Mouse (Mus musculus) MEL (cell line): ENCODE results near the gene Ddx4. TPM values are rescaled to one million over a fixed set of nuclear protein-coding genes. Genes with fewer than 3 reads are reported as not detected.

Source experiments
- DNase-seq: peaks from one replicate; pipeline ENCODE4 v3.0.0; 2011; ENCODE audit warnings: low read depth, low spot score
- H3K27ac ChIP-seq: 2 replicates; pipeline ENCODE4 v1.5.1; 2012; ENCODE audit warnings: low read depth, mild to moderate bottlenecking, control low read depth, low read length, moderate library complexity; ENCODE audit not compliant: control insufficient read depth
- H3K27me3 ChIP-seq, 2 experiments: fragments of 150-350 bp in 1 of 2; sonication (generic) in 1 of 2; 2 replicates each; pipeline ENCODE4 v1.6.1; 2012; ENCODE audit warnings: low read length in 2 of 2, mild to moderate bottlenecking in 2 of 2, improper control_type of control experiment in 1 of 2, moderate library complexity in 1 of 2; ENCODE audit not compliant: insufficient read depth in 2 of 2, control insufficient read depth in 1 of 2
- H3K36me3 ChIP-seq, 2 experiments: 2 replicates each; pipeline ENCODE4 v1.6.1; 2012 to 2014; ENCODE audit warnings: low read length in 2 of 2, improper control_type of control experiment in 1 of 2, inconsistent platforms in 1 of 2, mild to moderate bottlenecking in 1 of 2; ENCODE audit not compliant: insufficient read depth in 2 of 2, control insufficient read depth in 1 of 2
- H3K4me1 ChIP-seq, 2 experiments: fragments of 150-350 bp in 1 of 2; sonication (generic) in 1 of 2; 2 replicates each; pipeline ENCODE4 v1.6.1; 2012; ENCODE audit warnings: low read length in 2 of 2, improper control_type of control experiment in 1 of 2, mild to moderate bottlenecking in 1 of 2; ENCODE audit not compliant: insufficient read depth in 2 of 2, control insufficient read depth in 1 of 2
- H3K4me3 ChIP-seq, 2 experiments: fragments of 150-350 bp in 1 of 2; sonication (generic) in 1 of 2; 2 replicates each; pipeline ENCODE4 v1.5.1; 2012; ENCODE audit warnings: low read depth in 2 of 2, low read length in 2 of 2, mild to moderate bottlenecking in 2 of 2, moderate library complexity in 2 of 2, control low read depth in 1 of 2, improper control_type of control experiment in 1 of 2; ENCODE audit not compliant: control insufficient read depth in 1 of 2, insufficient read depth in 1 of 2
- H3K79me2 ChIP-seq: 2 replicates; pipeline ENCODE4 v1.6.1; 2012; ENCODE audit warnings: mild to moderate bottlenecking, low read length, moderate library complexity; ENCODE audit not compliant: control insufficient read depth, poor library complexity, insufficient read depth
- H3K9ac ChIP-seq: 2 replicates; pipeline ENCODE4 v1.6.1; 2012; ENCODE audit warnings: low read depth, mild to moderate bottlenecking, control low read depth, low read length, moderate library complexity; ENCODE audit not compliant: control insufficient read depth, poor library complexity, severe bottlenecking
- H3K9me3 ChIP-seq: fragments of 150-350 bp; sonication (generic); replicated peaks from 2 replicates; pipeline ENCODE4 v1.6.1; 2012; ENCODE audit warnings: mild to moderate bottlenecking, low read length, improper control_type of control experiment, moderate library complexity; ENCODE audit not compliant: insufficient read depth
- EP300 ChIP-seq, 2 experiments: IDR thresholded peaks; 2 replicates each; pipeline ENCODE4 v1.6.1; 2011; ENCODE audit warnings: improper control_type of control experiment in 2 of 2, low read length in 2 of 2, low read depth in 1 of 2, mild to moderate bottlenecking in 1 of 2
- GABPA ChIP-seq: IDR thresholded peaks from 2 replicates; pipeline ENCODE4 v1.6.1; 2012; ENCODE audit warnings: low read depth, mild to moderate bottlenecking, inconsistent platforms, low read length, improper control_type of control experiment, moderate library complexity
- MAX ChIP-seq: IDR thresholded peaks from 2 replicates; pipeline ENCODE4 v1.6.1; 2011; ENCODE audit warnings: low read length, improper control_type of control experiment
- MAZ ChIP-seq: IDR thresholded peaks from 2 replicates; pipeline ENCODE4 v1.6.1; 2012; ENCODE audit warnings: low read depth, mild to moderate bottlenecking, inconsistent platforms, low read length, improper control_type of control experiment
- MXI1 ChIP-seq: IDR thresholded peaks from 2 replicates; pipeline ENCODE4 v1.6.1; 2011; ENCODE audit warnings: mild to moderate bottlenecking, low read depth, low read length, improper control_type of control experiment
- MYB ChIP-seq: IDR thresholded peaks from 2 replicates; pipeline ENCODE4 v1.6.1; 2011; ENCODE audit warnings: mild to moderate bottlenecking, low read depth, low read length, improper control_type of control experiment
- POLR2A ChIP-seq, 2 experiments: IDR thresholded peaks; 2 replicates each; pipeline ENCODE4 v1.6.1; 2011 to 2012; ENCODE audit warnings: low read length in 2 of 2, mild to moderate bottlenecking in 2 of 2, control low read depth in 1 of 2, improper control_type of control experiment in 1 of 2, low read depth in 1 of 2, moderate library complexity in 1 of 2; ENCODE audit not compliant: control insufficient read depth in 1 of 2, insufficient read depth in 1 of 2, poor library complexity in 1 of 2
- POLR2AphosphoS2 ChIP-seq: IDR thresholded peaks from 2 replicates; pipeline ENCODE4 v1.6.1; 2011; ENCODE audit warnings: low read length, improper control_type of control experiment
- RCOR1 ChIP-seq: IDR thresholded peaks from 2 replicates; pipeline ENCODE4 v1.6.1; 2012; ENCODE audit warnings: low read depth, mild to moderate bottlenecking, inconsistent platforms, low read length, improper control_type of control experiment
- TAL1 ChIP-seq: IDR thresholded peaks from 2 replicates; pipeline ENCODE4 v1.6.1; 2012; ENCODE audit warnings: mild to moderate bottlenecking, inconsistent platforms, low read length, moderate library complexity, mixed read lengths
- TBP ChIP-seq: IDR thresholded peaks from 2 replicates; pipeline ENCODE4 v1.8.0; 2011; ENCODE audit warnings: low read depth, low read length, improper control_type of control experiment
- TCF12 ChIP-seq: IDR thresholded peaks from 2 replicates; pipeline ENCODE4 v1.6.1; 2014; ENCODE audit warnings: low read depth, mild to moderate bottlenecking, inconsistent platforms, low read length, improper control_type of control experiment, moderate library complexity
- UBTF ChIP-seq: IDR thresholded peaks from 2 replicates; pipeline ENCODE4 v1.6.1; 2012; ENCODE audit warnings: low read depth, mild to moderate bottlenecking, inconsistent platforms, low read length, improper control_type of control experiment, moderate library complexity, borderline replicate concordance; ENCODE audit not compliant: insufficient read depth
- USF1 ChIP-seq: IDR thresholded peaks from 2 replicates; pipeline ENCODE4 v1.6.1; 2014; ENCODE audit warnings: low read depth, mild to moderate bottlenecking, inconsistent platforms, low read length, improper control_type of control experiment, moderate library complexity
- ZC3H11A ChIP-seq: IDR thresholded peaks from 2 replicates; pipeline ENCODE4 v1.6.1; 2012; ENCODE audit warnings: low read depth, mild to moderate bottlenecking, inconsistent platforms, low read length, improper control_type of control experiment
- ZNF384 ChIP-seq: IDR thresholded peaks from 2 replicates; pipeline ENCODE4 v1.6.1; 2012; ENCODE audit warnings: low read depth, mild to moderate bottlenecking, inconsistent platforms, low read length, improper control_type of control experiment
- polyA plus RNA-seq, 2 experiments: library from polyadenylated mRNA; stranded (reverse) in 1 of 2; unstranded in 1 of 2; fragments of >175 nt in 1 of 2; fragments of >200 nt in 1 of 2; gene quantifications; 2 replicates each; pipeline versions ENCODE4 v1.2.1 to v1.2.4; 2012; ENCODE audit warnings: low replicate concordance in 2 of 2, low read depth in 1 of 2; ENCODE audit not compliant: insufficient read length in 2 of 2, insufficient read depth in 1 of 2, missing spikeins in 1 of 2
- total RNA-seq: library from RNA; depleted of rRNA; stranded (reverse); fragments of 300-350 nt; gene quantifications from 2 replicates; pipeline ENCODE4 v1.2.3, GENCODE M21; 2012

Gene Ddx4
- total and polyA plus RNA-seq, 3 experiments, result 0.31 to 1.3 TPM; not detected in 1

GRCm38 (mm10) chr13:112635174-112635837 is 17.0 kb downstream of the Ddx4 start (continued):
- TF ChIP-seq POLR2A (IDR thresholded peaks at IDR 0.05; ENCODE audit: control insufficient read depth in 1 of 2, insufficient read depth in 1 of 2, low read depth in 1 of 2, low read length in 2 of 2, poor library complexity in 1 of 2), result peak in 1 of 2 experiments; percentile 56; a peak in 2 of 4 replicates
- TF ChIP-seq MAZ, result no peak; the same call in 1 of the 2 replicates
- peak; percentile 41 to 50 for TF ChIP-seq EP300 (IDR thresholded peaks at IDR 0.05; ENCODE audit: low read depth in 1 of 2, low read length in 2 of 2)
- TF ChIP-seq, all 39 proteins: peak for 15

GRCm38 (mm10) chr13:112625566-112625965 is 26.7 kb downstream of the Ddx4 start:
- H3K9me3 ChIP-seq, result no peaks in the 10 kb centered on the region

GRCm38 (mm10) chr13:112624622-112625021 is 27.7 kb downstream of the Ddx4 start:
- Histone ChIP-seq H3K27ac (no peak overlapping the region), H3K4me1 (peaks cover 4 to 20% of the 10 kb centered on the region in 2 experiments), H3K4me3 (peak overlapping the region in 1 of 2 experiments; percentile 36; a peak in 1 of 4 replicates), H3K9ac (no peak overlapping the region), H3K27me3 (no peaks in the 10 kb centered on the region)
- TF ChIP-seq GABPA, result no peak
- no peak for TF ChIP-seq POLR2A (IDR thresholded peaks at IDR 0.05; ENCODE audit: control insufficient read depth in 1 of 2, insufficient read depth in 1 of 2, low read depth in 1 of 2, low read length in 2 of 2, poor library complexity in 1 of 2)
- TF ChIP-seq RCOR1, result no peak
- TF ChIP-seq EP300 (IDR thresholded peaks at IDR 0.05; ENCODE audit: low read depth in 1 of 2, low read length in 2 of 2), result peak in 1 of 2 experiments; percentile 36; a peak in 2 of 4 replicates
- TF ChIP-seq ZC3H11A, result no peak
- TF ChIP-seq MAZ, result no peak
- TF ChIP-seq MAX, result no peak
- TF ChIP-seq TAL1, result no peak
- no peak for TF ChIP-seq TCF12
- TF ChIP-seq MYB, result no peak
- no peak for TF ChIP-seq UBTF
- no peak for TF ChIP-seq ZNF384
- TF ChIP-seq MXI1, result peak; percentile 24; the same call in 1 of the 2 replicates
- no peak for TF ChIP-seq POLR2AphosphoS2
- no peak for TF ChIP-seq TBP
- no peak for TF ChIP-seq USF1
- TF ChIP-seq, all 39 proteins: peak for 2
- peak; percentile 63 for DNase-seq
- H3K9me3 ChIP-seq, result no peaks in the 10 kb centered on the region
- peaks cover 0 to 23% of the 10 kb centered on the region in 2 experiments; a peak in 2 of 4 replicates for H3K36me3 ChIP-seq
- no peaks in the 10 kb centered on the region for H3K79me2 ChIP-seq

More at GRCm38 (mm10) chr13:112625566-112625965, 26.7 kb downstream of the Ddx4 start:
- Histone ChIP-seq H3K9ac (no peak overlapping the region), H3K79me2 (no peaks in the 10 kb centered on the region), H3K36me3 (peaks cover 0 to 16% of the 10 kb centered on the region in 2 experiments; a peak in 2 of 4 replicates), H3K27me3 (no peaks in the 10 kb centered on the region), H3K4me3 (no peak overlapping the region), H3K4me1 (peaks cover 2 to 16% of the 10 kb centered on the region in 2 experiments; a peak in 3 of 4 replicates), H3K27ac (no peak overlapping the region)
- no peak for TF ChIP-seq TCF12
- DNase-seq, result peak; percentile 27
